Mouse (Mus musculus): ENCODE data around the gene Cct5. TPM values are rescaled to one million over a fixed set of nuclear protein-coding genes. Genes with fewer than 3 reads are reported as not detected.
"Not testable (repeated sequence)": the region's sequence is repeated elsewhere in the genome, so short reads cannot be mapped to it uniquely, and the experiment has no call there.

Cct5 gene
- total RNA-seq, 2 experiments from 2014 or later = 112 to 113 TPM

DNA sequence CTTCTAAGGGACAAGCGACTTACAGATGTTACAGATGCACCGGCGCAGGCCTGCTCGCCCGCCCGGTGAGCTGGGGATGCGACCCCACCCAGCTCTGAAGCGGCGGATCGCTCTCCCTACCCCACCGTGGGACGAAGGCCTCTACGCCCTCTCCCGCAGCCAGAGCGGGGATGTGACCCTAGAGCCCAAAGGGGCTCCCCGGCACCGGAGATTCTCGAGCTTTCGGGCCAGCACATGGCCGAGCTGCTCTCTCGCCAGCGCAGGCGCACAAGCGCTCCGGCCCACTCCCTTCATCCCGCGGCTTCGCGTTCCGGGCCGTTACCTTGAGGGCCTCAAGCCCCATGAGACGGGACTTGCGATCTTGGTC is 342 bp downstream of the Cct5 start:
- DNase-seq (ENCODE audit: low spot score) = no peak

DNA sequence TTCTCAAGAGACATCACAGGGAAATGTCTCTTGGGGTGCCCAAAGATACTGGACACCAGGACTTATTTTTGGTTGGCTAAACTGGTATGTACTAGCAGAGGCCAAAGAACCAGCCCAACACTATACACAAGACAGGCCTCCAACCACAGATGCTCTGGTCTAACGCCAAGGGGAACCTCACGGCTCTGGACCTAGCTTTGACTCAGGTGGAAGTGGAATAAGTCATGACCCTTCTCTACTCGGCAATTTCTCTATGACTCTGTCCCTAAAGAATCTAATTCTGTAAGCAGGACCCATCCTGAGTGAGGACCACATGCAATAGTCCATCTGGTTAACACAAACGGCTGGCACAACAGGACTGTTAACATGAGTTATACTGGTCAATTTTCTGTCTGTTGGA is 1.8 kb downstream of the Cct5 start:
- DNase-seq (ENCODE audit: low spot score) = no peak

DNA sequence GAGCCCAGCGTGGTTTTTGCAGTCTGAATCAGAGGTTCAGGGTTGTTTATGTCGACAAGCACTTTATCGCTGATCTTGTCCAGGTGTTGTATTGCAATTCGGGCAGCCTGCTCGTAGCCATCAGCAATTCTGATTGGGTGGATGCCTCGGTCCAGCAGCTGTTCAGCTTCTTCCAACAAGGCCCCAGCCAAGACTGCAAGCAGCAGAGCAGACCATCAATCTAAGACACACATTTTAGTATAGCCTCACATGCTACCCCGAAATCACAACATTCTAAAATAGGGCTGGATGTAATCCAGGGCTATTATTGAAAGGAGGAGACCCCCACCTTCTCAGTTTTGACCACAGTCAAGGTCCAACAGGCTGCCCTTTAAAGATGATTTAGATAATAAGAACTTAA is 6.0 kb downstream of the Cct5 start:
- DNase-seq (ENCODE audit: low spot score) = no peak

DNA sequence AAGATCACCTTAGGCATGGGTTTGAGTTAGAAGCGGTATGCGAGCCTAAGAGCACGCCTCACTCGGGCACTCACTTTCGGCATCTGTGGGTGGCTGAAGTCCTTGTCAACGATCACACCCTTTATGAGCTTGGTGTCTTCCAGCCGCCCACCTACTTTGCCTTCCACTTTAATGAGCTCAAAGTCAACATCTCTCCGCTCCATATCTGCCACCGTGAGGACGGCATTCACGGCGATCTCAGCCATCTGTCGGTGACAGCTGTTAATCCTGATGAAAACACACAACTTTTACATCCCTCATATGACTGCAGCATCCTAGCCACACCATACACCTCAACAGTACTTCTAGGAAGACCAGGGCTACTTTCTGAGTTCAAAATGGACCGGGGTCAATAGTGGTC is 7.3 kb downstream of the Cct5 start:
- DNase-seq (ENCODE audit: low spot score) = no peak

DNA sequence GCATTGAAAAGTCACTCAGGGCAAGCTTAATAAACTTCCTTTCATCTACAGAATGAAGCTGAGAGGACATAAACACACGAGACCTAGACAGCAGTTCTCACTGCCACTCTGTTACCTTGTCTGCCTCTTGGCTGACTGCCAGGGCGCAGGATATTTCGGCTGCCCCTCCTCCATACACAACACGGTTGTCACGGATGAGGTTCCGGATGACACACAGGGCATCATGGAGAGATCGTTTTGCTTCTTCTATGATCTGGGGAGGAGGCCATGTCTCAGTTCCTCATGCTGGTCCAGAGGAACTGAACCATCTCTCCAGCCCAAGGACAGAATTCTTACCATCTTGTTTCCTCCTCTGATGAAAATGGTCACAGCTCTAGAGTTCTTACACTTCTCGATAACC is 9.1 kb downstream of the Cct5 start:
- DNase-seq (ENCODE audit: low spot score) = no peak

DNA sequence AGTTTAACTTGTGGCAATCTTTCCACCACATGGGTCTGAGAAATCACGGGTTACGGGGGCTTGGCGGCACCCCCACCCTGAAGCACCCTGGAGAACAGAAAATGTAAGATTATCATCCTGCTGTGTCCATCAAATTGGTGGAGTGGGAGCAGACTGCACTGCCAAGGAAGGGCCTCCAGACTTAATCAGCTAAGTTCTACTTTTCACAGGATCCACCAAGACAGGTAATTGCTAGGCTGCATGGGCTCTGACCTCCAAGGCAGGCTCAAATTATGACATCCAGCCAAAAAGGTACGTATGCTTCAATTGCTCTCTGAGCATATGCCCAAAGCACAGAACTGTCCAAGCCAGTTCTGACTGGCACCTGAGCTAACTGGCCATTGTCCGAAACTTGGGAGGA is 11.4 kb downstream of the Cct5 start:
- no peak for DNase-seq (ENCODE audit: low spot score)

DNA sequence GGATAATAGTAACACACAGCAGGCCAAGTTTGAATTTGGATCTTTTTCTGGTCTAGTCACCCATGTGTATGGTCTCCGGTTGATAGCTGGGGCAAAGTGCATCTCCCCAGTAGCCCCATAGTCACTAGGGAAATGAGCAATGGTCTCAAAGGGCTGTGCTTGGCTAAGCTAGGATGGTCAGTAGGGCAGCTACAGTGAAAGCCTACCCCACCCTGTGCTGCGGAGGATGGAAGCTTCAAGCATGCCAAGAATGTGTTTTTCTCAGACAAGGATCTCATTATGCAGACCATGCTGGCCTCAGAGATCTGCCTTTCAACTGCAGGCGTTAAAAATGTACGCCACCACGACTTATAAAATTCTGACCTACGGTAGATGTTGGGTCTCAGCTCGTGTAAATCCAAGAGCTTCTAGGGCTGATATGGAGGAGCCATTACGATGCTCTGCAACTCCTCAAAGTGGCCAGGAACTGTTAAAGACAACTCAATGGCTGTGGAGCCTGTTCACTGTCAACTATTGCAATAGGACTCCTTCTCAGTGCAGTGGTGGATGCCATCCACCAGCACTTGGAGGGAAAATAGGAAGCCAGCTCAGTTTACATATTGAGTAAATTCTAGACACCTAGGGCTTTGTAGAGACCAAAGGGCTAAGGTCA is 12.5 kb downstream of the Cct5 start:
- no peak for DNase-seq (ENCODE audit: low spot score)

DNA sequence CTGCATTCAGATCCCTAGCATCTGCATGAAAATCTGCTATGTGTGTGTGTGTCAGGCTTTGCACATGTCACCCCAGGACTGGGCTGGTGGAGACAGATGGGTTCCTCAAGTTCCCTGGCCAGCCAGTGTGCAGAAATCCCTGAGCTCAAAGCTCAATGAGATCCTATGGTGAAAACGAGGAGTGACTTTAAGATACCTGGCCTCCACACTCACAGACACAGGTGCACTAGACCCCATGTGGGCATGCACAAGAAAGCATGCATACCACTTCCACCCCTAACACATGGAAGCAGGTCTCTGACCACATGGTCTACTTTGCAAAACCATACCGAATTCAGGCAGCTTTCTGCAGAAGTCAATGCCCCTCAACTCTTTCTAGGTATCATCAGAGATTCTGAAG is 13.8 kb downstream of the Cct5 start:
- DNase-seq (ENCODE audit: low spot score) = no peak

DNA sequence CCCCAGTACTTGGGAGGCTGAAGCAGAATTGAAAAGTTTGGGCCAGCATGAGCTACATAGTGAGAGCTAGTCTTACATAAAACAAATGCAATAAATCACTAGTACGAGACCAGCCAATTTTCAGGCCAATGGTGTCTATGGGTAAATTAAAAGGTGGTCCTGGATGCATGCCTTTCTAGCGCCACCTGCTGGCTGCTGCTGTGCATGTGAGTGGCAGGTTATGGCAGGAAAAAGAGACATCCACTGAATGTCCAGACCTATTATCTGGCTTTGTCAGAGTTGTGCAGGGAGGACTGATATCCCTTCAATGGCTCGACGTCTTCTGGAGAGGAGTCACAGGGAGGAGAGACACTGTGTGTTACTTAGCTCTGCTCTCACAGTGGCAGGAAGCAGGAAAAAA is 15.1 kb downstream of the Cct5 start:
- DNase-seq (ENCODE audit: low spot score) = peak; percentile 86

DNA sequence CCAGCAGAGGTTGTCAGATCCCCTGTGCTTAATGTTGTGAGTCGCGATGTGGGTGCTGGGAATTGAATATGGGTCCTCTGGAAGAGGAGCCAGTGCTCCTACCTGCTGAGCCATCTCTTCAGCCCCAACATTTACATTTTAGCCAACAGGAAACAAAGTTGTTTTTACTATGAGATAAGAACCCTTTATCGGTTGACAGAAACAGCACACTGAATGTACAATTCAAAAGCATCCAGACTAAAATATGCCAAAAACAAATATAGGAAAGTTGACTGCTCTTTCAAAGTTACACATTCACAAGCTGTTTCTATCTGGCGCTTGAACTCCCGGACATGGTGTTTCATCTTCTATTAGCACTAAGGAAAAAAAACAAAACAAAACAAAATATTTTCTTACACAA is 15.5 kb downstream of the Cct5 start:
- no peak for DNase-seq (ENCODE audit: low spot score)

DNA sequence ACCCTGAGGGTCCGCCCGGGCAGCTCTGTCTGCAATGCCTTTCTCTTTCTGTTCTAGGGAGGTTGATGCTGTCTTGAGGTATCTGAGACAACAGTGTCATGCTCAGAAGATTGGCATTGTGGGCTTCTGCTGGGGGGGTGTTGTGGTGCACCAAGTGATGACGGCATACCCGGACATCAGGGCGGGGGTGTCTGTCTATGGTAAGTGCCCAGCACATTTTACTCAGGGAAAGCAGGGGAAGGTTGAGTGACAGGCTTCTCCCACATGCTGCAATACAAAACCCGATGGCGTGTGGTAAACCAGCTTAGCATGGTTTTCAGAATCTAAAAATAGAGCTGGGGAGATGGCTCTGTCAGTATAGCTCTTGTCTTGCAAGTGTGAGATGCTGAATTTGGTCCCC is 16.4 kb downstream of the Cct5 start:
- DNase-seq (ENCODE audit: low spot score) = no peak

DNA sequence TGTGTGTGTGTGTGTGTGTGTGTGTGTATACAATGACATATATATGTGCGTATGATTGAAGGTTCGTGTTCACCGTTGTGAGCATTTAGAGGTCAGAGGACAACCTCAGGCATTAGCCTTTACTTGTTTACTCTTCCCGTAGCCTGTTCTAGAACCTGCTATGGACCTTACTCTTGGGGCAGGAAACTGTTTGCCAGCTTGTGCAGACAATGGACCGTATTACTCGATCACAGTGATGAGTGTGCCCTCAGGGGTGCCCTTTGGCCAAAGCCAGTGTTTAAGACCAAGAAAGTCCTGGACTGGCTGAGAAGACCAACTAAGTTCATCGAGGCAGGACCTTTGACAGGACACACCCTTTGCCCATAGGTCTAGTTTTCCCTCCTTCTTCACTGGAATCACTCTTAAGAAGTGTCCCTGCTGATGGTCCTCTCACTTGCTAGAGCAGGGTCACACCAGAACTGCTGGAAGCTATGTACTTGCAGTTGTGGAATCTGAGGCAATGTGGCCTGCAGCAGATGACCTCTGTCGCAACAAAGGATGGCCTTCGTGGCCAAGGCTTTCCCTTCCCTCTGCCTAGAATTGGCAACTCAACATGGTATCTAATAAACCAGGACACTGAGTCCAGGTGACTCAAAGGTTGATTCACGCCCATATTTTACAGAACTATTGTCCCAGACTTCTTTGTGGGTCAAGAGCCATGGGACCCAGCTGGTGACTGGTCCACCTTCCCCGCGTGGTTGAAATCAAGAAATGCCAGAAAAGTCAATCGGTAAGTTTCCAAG is 18.1 kb downstream of the Cct5 start:
- DNase-seq (ENCODE audit: low spot score) = no peak

DNA sequence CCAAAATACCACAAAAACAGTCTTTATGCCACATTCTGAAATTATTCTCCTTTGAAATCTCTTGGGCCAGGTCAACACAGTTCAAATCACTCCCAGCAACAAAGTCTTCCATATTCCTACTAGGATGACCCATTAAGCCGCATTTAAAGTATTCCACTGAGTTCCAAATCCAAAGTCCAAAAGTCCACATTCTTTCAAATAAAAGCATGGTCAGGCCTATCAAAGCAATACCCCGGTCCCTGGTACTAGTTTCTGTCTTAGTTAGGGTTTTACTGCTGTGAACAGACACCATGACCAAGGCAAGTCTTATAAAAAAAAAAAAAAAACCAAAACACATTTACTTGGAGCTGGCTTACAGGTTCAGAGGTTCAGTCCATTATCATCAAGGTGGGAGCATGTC is 20.5 kb downstream of the Cct5 start:
- DNase-seq (ENCODE audit: low spot score) = not testable (repeated sequence)

DNA sequence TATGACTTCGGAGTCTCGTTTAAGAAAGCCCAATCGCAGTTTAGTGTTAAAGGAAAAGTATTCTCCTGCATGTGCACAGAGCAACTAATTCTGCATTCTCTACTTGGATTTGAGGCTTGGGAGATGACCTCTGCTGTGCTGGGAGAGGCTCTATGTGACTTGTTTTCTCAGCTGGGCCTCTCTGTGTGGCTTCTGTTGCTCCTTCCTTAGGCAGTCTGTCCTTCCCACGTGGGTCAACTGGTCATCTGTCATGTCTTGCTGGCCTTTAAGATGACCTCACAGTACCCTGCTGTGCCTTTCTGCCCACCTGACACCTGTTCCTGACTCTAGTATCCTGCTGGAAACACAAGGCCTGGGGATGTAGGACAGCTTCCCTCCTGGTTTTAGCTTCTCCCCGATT is 25.5 kb downstream of the Cct5 start:
- DNase-seq (ENCODE audit: low spot score) = no peak

DNA sequence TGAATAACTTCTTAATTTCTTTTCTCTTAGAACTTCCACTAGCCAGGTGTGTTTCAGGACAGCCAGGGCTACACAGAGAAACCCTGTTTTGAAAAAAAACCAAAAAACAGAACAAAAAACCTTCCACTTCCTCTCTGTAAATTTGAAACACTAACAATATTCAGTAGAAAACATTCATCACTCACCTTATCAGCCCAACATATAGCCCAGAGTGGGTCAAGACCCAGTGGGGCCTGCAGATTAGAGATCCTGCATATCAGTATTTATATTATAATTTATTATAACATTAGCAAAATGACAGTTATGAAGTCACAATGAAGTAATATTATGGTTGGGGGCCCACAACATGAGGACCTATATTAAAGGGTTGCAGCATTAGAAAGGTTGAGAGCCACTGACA is 27.9 kb downstream of the Cct5 start:
- DNase-seq (ENCODE audit: low spot score) = no peak

DNA sequence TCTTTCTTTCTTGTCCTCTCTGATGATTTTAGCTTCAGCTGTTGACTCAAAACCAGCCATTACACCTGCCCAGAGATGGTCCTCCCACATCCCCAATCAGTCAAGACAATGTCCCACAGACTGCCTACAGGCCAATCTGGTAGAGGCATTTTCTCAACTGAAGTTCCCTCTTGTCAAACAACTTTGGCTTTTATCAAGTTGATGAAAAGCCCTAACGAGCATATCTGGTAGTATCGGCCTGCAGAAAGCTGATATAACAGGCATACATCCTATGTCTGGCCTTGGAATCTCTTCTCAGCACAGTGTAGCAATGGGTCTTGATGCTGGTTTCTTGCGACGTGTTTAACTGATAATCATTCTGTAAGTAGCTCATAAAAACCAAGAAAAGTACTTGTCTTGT is 28.3 kb downstream of the Cct5 start:
- no peak for DNase-seq (ENCODE audit: low spot score)

DNA sequence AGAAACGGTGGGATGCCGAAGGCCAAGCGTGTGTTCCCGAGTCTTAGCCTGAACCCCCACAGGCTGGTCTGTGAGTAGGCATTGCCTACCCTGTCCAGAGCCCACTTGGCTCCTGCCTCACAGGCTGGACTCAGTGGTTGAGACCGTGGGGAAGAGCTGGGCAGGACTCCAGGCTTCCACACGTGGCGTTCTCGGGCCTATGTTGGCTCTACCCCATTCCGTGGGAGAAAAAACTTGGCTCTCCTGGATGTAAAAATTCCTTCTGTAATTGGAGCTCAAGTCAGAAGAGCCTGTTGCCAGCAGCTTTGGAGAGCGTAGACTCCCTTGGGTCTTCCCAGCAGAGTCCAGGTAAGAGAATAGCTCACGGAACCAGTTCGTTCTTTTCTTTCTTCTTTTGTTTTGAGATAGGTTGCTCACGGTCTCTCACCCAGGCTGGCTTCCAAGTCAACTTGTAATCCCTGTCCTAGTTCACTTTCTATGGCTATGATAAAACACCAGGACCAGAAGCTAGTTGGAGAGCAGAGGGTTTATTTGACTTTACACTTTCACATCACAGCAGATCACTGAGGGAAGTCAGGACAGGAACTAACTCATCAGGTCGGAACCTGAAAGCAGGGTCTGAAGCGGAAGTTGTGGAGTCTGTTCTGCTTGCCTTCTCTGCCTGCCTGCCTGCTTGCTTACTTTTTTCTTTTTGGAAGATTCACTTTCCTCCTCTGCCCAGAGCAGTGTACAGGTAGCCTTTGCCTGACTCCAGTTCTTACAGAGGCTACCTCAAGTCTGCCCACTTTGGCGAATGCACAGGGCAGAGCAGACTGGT is 29.5 kb downstream of the Cct5 start:
- peak; percentile 42 for DNase-seq (ENCODE audit: low spot score)

DNA sequence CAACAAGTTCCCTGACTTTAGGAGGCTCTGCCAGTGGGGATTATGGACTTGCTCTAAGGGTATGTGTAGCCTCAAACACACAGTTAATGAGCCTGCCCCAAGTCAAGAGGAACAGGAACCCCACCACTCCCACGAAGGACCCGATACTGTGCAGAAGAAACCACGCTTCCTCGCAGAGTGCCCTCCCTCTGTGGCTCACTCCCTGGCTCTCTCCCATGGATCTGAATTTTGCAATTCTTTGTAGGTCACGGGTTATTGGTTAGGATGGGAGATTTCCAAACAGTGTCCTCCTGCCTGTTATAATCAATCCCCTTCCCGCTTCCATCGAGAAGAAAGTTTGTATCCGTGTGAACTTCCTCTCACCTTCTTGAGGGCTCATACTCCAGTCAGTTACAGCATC is 30.6 kb downstream of the Cct5 start:
- DNase-seq (ENCODE audit: low spot score) = no peak

DNA sequence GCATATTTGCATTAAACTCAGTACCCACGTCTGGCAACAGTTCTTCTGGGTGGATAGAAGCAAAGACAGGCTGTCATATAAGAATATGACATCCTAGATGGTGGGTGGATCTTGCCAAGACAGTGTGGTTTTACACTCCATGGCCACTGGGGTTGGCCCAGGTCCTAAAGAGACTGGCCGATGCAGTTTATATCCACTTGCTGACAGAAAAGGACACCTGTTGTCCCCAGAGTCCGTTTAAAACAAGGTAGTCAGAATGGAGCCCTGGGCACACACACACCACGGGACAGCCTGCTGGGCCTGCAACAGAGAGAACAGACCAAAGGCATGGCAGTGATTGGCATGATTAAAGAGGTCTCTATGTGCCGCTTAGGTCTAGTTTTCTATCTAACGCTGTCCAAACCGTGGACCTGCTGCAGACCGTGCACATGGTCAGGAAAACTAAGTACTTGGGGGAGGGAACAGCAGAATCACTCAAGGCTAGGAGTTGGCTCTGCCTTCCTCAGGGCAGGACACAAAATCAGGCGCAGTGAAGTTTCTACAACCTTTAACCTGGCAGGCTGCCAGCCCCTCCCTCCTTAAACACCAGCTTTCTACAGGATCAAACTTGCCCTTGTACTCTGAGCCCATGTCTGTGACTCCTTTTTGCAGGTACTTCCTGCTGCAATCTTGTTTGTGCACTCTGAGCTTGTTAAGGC is 32.1 kb downstream of the Cct5 start:
- peak; percentile 78 for DNase-seq (ENCODE audit: low spot score)

DNA sequence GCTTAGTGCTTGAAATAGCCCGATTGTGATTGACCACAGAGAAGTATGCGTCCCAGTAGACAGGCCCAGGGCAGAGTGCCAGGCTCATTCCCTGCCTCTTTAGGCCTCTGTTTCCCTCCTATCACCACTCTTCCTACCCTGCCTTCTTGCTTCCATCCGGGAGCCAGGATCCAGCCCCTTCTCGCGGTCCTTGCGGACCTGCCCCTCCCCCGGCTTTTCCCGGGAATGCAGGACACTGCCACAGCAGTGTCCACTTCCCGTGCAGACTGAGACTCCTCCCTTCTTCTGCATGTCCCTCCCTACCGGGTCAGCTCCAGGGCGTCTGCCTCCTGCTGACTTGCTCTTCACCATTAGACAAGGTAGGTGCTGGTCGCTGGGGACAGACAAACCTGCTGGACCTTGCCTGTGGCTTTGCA is 33.0 kb downstream of the Cct5 start:
- peak; percentile 45 for DNase-seq (ENCODE audit: low spot score)

DNA sequence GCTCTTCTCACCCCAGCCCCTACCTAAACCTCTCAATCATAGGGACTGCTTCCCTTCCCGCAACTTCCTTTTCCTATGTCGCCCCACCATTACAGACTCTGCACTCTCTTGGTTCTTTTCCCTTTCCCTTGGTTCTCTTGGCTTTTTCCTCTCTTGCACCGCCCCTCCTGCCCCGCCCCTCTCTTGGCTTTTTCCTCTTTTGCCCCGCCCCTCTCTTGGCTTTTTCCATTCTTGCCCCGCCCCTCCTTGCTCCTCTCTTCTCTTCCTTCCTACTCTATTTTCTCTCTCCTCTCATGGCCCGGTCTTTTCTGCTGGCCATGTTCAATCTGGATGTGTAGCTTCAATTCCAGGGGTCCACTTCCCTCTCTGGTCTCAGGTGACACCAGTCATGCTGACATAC is 34.2 kb downstream of the Cct5 start:
- no peak for DNase-seq (ENCODE audit: low spot score)

DNA sequence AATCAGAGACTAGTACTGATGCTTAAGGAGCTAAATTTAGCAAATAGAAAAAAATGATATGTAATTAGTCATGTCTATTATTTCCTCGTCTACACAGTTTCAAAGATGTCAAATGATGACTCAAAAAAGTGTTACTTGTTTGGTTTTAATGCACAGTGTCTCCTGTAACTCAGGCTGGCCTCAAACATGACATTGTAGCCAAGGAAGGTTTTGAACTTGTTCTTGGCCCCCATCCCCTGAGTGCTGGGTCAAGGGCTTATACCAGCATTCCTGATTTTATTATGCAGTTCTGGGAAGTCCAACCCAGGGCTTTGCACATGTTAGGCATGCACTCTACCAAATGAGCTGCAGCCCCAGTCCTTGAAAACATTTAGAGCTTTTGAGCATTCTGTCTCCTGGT is 35.8 kb downstream of the Cct5 start:
- no peak for DNase-seq (ENCODE audit: low spot score)
